Mouse (Mus musculus) spleen, postnatal 36 days (tissue): ENCODE data around the gene Tbkbp1.

Experiments used
- DNase-seq, 2 experiments: peaks; one replicate each; pipeline ENCODE4 v3.0.0; 2022; ENCODE audit warnings: low spot score in 2 of 2, mixed read lengths in 1 of 2

Gene Tbkbp1

DNA sequence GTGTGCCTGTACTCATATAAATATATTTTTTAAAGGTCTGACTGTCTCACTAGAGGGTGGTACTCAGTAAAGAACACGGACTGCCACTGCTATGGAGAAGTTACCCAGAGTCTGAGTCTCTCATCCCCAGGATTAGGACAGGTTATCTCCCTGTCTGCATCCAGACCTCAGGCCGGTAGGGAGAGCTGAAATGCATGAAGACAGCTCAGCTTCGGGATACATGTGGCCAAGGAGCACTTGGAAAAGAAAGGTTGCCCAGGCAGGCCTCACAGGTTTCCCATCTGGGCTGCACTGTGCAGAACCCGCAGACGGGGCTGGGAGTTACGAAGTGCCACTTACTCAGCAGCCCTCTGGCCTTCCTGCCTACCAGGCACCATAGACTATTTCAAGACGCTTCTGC lies 5.7 kb upstream of the Tbkbp1 start:
- no peak for DNase-seq

DNA sequence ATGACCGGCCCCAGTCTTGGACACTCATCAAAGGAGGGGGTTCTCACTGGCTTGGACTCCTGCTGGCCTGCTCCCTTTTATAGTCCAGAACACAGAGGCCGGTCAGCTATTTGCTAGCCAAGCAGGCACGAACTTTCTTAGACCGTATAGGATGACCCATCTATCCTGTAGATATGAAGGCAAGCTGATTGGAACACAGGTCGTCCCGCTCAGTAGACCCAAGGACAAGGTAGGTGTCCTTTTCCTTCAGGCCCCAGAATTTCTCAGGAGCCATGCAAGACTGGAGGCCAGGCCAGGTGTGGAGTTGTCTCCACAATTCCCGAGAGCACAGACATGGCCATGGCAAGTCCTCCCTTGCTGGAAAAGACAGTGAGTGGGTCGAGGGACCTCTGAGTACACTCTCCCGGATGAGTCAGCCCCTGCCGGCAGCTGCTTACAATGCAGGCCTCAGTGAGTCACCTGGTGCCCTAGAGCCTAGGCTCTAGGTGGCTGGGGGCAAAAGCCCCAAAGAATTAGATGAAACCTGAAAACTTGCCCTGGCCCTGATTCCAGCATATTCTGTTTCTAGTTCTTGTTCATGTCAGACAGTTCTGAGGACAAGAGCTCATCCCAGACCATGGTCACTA lies 1.5 kb upstream of the Tbkbp1 start:
- no peak for DNase-seq

DNA sequence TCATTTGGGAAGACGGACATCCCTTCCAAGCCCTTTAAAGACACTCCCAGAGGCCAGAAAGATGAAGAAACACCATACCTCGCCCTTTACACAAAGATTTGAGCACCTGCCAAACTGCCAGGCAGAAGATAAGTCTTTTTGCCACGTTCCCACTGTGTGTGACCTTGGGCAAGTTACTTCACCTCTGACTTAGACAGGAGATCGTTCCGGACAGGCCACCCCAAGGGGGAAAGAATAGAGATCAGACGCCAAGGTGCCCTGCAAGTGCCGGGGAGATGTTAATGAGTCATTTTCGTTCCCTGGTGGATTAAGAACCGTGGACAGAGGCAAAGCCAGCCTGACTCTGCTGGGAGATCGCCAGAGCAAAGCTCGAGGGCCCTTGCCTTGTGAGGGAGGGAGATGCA lies 730 bp upstream of the Tbkbp1 start:
- no peak for DNase-seq

DNA sequence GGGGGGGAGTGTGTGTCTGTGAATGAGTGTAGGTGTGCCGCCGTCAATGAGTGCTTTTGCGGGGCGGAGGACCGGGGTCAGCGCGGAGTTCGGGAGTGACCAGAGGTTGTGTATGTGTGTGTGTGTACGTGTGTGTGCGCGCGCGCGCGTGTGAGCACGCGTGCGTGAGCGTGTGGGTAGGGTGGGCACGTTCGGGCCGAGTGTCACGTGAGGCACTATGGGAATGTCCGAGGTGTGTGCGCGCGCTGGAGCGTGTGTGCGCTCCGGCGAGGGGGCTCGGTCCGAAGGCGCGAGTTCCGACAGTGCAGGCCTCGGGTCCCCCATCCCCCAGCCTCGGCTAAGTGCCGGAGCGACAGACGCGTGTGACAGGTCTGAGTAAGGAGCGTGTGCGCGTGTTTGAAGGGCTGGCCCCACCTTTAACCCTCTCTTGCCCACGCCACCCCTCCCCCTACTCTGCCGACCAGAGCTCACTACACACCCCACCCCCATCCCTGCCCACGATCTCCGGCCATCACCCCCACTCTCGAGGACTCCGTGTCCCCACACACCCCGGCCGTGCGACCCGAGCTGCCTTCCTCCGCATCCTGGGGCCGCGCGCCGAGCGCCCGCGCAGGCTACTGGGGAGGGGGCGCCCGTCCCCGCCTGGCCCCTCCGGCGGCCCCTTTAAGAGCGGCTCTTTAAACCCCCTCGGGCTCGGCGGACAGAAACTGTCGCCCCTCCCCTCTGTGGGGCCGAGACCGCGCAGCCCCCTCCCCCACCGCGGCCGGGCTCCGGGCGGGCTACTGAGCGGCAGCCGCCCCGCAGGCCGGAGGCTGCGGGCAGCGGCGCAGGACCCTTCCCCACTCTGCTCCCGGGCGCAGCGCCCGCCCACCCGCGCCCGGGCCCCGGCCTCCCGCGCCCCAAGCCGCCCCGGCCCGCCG lies 624 bp downstream of the Tbkbp1 start:
- no peak for DNase-seq

DNA sequence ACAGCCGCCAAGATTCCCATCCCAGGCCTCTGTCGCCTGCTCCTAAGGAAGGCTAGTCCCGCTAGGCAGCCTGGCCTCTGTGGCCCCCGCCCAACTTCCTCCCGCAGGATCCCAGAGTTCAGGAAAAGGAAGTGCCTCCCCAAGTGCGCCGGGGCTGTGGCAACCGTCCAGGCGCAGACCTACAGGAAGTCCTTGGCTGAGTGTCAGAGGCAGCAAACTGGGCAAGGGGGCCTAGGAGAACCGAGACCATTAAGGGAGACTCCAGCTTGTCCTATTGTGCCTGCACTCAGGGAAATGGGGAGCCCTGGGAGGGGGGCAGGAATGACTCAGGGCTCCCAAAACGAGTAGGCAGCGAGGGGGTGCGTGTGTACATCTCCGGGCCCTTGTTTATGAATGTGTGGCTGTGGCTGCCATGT lies 1.3 kb downstream of the Tbkbp1 start:
- peak in 1 of 2 experiments; percentile 53 for DNase-seq

DNA sequence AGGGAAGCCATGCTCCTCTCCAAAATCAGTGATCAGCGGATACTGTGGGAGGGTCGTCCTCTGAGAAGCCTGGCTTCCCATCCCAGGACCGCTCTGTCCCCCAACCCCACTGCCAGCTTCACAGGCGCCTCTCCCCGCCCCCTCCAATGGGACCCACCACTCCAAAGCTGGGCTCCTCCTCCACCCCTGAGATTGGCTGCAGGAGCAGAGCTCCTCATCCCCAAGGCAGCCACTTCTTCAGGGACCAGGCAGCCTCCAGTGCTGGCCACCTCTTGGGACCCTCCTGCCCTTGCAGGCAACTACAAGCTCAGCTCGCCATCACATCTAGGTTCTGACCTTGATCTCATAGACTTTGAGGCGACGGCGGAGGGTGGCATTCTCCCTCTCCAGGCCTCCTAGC lies 2.3 kb downstream of the Tbkbp1 start:
- no peak for DNase-seq

DNA sequence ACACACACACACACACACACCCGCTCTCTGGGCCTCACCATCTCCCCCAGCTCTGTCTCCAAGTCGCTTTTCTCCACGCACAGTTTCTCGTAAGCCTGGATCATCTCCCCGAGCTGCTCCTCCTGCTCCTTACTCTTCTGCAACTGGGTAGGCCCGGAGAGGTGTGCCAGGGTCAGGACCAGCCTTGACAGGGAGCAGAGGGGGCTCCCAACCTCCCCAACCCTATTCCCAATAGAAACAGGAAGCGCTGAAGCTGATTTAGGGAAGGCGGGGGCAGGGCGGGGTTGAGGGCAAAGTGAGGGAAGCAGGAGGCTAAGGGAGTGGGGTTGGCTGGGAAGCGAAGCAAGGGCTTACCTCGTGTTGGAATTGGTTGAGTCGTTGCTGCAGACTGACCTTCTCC lies 2.7 kb downstream of the Tbkbp1 start:
- no peak for DNase-seq

DNA sequence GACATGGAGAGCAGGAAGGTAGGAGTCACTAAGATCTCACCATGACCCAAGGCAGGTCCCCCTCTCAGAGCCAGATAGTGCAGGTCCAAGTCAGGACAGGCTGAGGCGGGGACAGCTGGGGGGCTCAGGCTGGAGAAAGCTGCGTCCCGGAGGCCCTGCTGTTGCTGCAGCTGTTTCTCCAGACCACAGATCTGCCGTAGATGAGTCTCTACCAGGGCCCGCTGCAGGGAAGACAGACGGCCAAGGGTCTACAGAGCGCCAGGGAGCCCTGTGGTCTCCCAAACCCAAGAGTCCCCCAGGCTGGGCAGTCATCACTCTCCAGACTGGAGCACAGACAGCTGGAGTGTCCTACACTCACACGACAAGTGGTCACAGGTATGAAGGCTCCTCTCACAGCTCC lies 4.0 kb downstream of the Tbkbp1 start:
- no peak for DNase-seq

DNA sequence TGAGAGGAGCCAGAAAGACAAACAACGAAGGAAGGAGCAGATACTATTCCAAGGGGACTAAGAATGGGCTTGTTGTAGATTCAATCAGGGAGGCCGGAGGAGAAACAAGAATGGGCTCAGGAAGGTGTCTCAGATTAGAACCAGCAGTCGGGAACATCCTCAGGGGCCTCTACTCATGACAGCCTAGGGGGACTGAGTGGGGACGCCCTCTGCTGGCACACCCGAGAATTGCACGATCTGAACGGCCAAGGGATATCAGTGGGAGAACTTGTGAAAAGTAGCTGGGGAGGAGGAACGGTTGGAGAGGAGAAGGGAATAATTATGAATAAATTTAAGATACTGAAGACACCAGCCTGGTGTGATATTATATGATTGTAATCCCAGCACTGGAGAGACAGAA lies 4.6 kb downstream of the Tbkbp1 start:
- peak; percentile 58 to 65 for DNase-seq

DNA sequence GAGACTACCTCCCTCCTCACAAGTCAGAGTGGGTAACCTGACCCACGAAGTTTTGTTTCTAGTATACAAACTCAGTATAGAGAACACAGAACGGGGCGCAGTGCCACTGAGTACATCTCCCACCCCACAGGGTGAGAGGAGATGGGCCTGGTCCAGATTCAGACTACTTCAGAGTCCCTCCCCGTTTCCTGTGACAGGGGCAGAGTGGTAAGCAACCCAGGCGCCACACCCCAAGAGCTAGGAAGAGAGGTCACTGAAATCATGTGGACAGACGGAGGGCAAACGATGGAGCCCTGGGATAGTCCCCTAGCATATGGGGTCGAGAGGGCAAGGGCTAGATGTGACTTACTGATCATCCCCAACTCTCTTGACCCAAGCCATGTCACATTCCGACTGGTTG lies 5.3 kb downstream of the Tbkbp1 start:
- no peak for DNase-seq

DNA sequence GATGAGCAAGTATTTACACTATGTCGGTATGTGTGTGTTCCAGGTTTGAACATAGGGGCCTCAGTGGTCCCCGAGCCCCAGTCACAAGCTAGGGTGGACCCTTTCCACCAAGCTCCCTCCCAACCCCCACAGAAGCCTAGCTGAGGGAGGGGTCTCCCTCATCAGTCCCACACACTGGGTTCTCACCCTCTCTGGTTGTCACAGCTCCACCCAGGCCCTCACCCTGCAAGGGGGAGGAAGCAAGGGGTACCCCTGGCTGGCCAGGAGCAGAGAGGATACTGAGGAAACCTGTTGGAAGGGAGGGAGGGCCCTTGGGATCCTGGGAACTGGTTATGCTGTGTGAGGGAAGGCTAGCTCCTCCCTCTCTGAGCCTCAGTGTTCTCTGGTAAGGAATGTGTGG lies 6.0 kb downstream of the Tbkbp1 start:
- DNase-seq: no peak

DNA sequence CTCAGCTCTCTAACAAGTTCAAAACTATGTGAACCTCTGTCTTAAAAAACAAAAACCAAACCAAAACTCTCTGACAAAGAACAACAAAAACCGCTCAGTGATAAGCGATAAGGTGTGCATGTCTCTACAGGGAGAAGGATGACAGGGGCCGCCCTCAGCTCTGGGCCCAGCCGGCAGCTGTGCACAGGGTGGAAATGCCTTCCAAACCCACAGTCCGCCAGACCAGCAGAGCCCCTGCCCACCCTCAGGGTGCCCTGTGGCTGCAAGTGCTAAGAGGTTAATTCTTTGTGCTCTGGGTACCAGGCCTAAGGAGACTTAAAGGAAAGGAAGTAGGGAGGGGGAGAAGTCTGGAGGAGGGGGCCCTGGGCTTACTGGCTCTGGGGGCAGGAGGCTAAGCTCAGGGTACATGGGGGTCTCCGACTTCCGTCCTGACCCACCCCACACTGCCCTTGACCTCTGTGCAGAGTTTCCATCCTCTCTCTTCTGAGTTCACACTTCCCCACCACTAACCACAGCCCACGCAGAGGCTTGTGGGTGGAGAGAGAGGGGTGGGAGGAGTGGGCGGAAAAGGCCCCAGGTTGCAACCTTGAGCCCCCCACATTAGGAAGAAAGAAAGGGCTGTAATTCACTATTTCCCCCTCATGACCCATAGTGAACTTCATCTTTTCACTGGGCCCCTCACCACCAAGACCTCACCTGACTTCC lies 7.9 kb downstream of the Tbkbp1 start:
- peak; percentile 65 to 71 for DNase-seq

DNA sequence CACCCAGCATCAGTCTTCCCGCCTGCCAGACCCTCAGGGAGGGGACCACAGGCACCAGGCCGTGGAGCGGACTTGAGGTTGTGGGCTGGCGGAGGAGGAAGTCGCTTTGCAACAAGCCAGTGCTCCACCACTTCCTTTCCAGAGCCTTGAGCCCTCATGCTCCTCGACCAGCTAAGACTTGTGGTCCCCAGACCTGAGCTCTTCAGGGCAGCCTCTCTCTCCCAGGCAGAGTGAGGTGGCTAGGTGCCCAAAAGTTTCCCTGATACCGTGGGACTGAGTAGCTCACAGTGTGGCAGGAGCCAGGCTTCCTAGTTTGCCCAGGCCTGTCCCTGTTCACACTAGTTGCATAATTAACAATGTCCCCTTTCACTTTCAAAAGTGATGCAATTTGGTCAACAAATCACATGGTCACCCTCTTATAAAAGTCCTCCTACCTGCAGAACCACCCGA lies 9.1 kb downstream of the Tbkbp1 start:
- peak; percentile 89 for DNase-seq

DNA sequence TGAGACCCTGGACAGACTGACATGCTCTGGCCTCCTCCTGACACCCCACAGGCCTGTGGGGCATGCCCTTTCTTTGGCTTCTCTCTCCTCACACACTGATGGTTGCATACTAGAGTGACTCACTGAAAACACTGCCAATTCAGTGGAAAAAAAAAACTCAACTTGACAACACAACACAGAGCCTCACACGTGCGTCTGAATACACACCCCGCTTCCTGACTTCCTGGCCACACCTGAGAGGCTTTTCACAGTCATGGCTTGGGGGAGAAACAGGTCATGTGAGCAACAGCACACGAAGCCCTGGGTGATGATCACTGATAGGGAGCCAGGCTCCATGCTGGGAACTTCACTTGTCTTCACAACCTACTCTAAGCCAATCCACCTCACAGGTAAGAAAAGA lies 10.5 kb downstream of the Tbkbp1 start:
- peak; percentile 56 to 64 for DNase-seq

DNA sequence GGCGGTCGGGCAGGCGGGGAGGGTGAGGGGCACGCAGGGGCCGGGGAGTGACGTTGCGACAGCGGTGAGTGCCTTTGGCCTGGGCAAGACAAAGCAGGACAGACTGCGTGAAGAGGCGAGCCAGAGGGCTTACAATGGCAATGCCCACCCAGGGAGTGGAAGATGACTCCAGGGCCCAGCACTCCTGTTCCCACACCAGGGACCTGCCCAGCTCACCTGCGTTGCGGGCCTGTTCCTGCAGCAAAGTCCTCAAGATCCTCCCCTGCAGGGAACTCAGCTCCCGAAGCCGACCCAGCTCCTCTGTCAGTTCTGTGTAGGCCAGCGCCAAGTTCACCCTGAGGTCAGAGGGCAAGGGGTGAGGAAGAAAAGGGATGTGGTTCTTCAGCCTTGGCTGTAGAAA lies 12.0 kb downstream of the Tbkbp1 start:
- no peak for DNase-seq

DNA sequence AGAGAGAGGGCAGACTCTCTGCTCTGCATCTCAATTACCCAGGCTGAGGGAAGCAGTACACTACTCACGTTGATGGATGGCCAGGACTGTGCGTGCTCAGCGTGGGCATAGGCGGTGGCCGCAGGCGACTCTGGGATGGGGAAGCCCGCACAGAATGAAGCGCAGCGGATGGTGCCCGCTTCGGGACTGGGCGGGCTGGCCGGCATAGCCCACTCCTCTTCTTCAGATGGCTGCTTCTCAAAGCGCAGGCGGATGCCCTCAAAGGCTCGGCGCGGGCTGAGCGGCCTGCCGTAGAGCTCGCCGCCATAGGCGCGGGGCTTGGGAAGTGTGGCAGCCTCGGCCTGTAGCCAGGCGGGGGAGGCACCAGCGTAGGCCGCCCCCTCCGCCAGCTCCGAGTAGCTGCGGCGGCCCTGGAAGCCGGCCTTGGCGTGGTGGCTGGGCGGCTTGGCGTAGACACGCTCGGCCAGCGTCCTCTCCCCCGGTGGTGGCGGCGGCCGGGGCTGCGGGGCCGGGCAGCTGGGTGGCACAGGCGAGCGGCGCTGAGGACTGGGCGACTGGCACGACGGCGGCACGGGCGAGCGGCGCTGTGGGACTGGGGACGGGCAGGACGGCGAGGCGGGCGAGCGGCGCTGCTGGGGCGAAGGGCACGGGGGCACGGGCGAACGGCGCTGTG lies 12.6 kb downstream of the Tbkbp1 start:
- no peak for DNase-seq

DNA sequence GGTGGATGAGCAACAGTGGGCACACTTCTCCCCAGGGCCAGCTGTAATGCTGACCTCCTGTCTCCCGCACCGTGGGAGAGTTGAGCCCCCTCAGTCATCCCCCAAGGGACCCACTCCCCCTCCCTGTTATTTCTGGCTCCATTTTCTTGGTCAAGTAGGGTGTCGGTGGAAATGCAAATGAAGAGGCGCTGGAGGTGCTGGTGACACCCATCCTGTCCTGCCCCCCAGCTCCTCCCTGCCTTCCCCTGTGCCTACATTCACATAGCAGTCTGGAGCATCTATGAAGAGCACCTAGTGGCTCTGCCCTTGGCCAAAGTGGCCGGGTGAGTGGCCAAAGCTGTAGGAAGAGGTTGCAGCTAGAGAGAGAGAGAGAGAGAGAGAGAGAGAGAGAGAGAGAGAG lies 18.0 kb downstream of the Tbkbp1 start:
- DNase-seq: peak; percentile 65 to 70

DNA sequence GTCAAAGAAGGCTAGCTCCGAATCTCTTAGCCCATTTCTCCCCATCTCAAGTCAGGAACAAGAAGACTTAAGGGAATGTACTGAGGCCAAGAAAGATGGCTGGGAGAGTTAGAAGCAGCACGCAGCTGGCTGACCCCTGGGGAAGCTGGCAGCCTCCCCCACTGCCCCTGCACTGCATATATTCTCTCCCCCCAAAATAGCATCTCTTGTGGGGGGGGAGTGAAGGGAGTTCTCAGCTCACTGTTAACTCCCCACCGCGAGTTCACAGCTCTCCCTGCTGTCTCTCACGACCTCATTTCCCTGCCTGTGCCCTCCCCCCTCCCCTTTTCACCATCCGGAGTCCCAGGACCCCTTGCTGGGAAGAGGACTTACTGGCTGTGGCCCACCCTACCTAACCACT lies 19.1 kb downstream of the Tbkbp1 start:
- DNase-seq: no peak

DNA sequence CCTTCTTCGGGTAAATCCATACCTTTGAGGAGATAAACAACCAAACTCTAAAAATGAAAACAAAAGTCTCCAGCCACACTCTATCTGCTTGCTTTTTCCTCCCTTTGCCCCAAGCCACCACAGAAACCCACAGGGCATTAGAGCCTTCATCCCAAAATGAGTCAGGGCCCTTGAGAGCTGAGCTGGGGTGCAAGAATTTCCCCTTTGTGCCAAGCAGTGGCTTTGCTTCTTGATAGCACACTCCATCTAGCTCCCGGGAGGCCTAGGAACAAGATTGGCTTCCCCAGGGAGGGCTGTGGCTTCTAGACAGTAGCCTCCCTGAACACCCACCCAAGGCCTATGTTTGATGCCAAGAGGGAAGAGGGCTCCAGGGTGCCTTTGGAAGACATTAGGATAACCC lies 19.6 kb downstream of the Tbkbp1 start:
- no peak for DNase-seq

DNA sequence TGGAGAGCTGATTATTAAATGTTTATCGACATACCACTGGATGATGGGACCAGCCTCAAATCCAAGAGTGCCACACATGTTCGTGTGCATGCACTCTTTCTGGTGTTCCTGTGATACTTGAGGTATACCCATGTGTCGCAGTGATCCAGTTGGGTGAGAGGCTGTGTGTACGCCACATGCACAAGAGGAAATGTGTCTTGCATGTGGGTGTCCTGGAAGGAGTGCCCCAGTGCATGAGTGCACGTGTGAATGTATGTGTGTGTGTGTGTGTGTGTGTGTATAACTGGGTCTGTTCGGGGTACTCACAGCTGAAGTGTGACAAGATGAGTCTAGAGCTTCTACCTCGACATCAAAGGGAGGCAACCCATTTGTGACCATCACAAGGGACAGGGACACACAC lies 21.0 kb downstream of the Tbkbp1 start:
- DNase-seq: no peak

DNA sequence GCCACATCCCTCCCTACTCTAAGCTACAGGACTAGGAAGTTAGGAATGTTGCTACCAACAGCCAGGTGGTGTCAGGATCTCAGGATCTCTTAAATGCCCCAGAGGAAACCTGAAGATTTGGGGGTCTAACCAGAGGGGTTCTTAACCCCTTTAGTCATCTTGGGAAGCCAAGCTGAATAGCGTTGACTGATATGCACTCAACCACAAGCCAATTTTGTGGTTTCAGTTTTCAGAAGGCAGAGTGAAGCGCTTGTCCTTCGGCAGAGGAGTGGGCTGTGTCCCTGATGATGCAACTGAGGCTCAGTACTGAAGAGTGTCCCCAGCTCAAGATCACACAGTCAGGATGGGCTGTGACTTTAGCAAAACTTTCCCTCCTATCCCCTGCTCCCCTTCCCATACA lies 22.3 kb downstream of the Tbkbp1 start:
- DNase-seq: no peak
